Mouse (Mus musculus): ENCODE data around the gene Magi1.

Magi1 gene

DNA sequence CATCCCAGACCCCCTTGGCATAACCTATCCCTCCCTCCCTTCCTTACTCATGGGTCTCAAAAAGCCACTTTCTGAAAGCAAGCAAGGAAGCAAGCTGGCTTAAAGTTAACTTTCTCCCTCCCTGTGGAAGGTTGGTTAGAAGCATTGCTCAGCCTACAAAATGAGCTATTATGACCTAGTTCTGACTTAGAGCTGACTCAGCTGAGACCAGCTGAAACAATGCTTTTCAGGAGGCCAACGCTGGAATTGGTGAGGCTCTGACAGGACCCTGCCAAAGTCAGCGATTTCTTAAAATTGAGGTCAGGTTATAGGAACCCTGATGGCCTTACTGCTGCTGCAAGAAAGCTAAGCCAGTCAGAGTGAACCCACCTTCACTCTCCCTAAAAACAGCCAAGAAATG is 386.2 kb downstream of the Magi1 start:
- DNase-seq (ENCODE audit: low read depth, low spot score) = no peak

DNA sequence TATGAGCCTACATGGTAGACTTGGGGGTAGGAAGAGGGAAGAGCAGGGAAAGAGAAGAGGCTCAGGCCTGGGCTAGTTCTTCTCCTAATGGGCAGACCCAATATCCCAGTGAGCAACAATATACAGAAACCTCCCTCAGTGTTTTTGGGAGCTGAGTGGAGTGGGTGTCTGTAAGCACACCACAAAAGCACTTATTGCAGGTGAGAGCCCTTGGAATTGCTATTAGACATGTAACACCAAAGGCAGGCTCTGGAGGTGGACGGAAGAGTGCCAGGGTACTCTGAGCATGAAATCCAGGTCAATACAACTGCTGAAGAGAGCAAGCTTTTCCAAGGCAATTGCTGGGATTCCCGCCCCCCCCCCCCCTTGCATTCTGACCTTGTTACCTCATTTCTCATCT is 388.0 kb downstream of the Magi1 start:
- no peak for DNase-seq (ENCODE audit: low read depth, low spot score)

DNA sequence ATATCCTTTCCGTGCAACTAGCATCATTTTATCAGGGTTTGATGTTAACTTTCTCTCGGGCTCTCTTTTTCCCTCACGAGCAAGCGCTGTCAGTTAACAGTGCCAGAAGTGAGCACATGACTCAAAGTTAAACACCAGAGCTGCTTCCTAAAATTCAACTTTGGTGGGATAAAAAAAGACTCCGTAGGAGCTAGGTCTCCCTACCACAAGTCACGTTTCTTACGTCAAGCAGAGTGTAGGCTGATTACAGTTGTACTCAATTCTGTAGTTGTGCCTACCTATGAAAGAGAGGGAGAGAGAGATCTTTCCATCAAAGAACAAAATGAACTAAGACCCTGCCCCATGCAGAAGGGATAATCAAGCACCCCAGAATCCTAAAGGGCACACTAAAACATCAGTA is 389.8 kb downstream of the Magi1 start:
- DNase-seq (ENCODE audit: low read depth, low spot score) = no peak

DNA sequence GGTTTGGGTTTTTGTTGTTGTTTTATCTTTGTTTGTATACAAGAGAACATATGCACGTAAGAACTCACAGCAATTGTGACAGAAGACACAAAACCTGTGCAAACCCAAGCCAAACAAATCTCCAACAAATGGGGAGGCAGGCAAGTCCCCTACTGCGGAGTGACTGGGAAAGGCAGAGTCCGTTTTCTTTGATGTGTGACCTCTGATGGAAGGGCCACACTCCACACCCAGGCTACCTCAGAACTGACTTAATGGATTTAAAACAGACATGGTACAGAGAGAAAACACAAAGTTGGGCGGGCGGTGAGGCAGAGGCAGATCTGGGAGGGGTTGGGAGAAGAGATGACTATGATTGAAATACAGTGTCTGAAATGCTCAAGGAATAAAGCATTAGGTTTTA is 390.8 kb downstream of the Magi1 start:
- no peak for DNase-seq (ENCODE audit: low read depth, low spot score)

DNA sequence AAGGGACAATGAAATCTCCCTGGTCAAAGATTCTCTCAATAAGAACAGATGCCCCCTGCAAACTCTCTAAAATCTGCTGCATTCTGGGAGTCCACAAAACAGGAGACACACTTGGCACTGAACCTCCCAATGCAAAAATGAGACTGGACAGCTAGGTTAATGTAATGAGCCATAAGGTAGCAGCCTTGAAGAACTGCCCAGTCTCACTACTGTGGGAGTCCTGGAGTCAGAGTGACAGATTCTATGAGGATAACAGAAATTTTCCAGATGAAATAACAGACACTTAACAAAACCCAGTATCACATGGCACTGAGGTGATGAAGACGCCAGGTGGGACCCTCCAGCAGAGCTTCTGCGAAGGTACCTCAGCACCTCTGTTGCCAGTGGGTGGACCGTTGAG is 393.7 kb downstream of the Magi1 start:
- no peak for DNase-seq (ENCODE audit: low read depth, low spot score)

DNA sequence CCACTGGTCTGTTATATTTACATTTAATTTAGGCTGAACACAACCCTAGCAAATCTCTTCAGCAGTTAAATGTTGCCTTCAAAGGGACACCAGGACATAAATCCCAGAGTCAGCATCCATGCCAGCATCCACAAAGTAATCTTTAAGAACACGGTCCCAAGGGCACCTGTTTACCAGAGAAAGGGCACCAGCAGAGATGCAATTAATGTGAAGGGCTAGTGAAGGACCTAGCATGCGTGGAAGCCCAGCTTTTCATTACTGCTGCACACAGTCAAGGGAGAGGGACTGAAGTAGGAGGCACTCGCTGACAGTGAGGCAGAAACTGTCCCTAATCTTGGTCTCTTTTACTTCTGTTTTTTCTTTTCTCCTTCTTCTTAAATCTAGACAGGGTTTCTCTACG is 406.4 kb downstream of the Magi1 start:
- no peak for DNase-seq (ENCODE audit: low read depth, low spot score)

DNA sequence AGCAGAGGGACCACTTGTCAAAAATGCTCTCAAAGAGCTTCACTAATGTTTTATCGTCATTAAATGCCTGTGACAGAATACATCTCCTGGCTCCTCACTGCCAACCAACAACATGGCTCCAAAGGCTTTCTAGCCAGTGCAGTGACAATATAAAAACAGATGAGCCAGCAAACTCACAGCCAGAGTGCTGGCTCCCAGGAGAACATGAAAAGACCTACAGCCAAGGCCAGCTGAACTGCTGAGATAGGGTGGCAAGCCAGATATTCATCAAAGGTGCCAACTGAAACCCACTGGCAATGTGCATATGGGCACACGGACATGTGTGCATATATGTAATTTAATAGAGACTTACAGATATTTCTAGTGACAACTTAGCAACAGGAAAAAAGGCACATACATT is 408.8 kb downstream of the Magi1 start:
- DNase-seq (ENCODE audit: low read depth, low spot score) = no peak

DNA sequence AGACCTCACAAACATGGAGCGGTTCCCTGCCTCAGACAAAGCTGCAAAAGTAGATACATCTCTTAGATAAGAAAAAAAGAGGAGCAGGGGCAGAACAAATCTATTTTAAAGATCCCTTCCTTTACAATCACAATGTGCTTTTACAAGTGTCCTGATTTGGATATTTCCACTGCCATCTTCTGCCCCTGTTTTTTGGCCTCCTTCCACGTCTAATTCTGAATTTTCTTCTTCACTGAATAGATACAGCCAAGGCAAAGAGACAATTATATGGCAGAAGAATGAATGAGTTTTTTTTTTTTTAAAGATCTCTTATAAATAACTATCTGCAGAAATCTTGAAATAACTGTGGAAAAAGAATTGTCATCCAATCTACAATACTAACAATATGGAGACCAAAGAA is 409.3 kb downstream of the Magi1 start:
- DNase-seq (ENCODE audit: low read depth, low spot score) = no peak

DNA sequence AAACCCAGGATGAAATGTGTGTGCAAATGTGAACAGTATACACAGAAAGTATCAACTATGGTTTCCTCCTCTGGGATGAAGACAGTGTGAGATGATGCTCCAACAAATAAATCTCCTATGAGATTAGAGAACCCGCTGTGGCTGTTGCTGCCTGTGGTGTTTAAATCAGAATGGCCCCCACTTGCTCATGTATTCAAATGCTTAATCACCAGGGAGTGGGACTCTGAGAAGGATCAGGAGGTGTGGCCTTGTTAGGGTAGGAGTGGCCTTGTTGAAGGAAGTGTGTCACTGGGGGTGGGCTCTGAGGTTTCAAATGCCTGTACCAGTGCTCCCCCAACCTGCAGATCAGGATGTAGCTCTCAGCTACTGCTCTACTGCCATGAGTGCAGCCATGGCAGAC is 410.2 kb downstream of the Magi1 start:
- no peak for DNase-seq (ENCODE audit: low read depth, low spot score)

DNA sequence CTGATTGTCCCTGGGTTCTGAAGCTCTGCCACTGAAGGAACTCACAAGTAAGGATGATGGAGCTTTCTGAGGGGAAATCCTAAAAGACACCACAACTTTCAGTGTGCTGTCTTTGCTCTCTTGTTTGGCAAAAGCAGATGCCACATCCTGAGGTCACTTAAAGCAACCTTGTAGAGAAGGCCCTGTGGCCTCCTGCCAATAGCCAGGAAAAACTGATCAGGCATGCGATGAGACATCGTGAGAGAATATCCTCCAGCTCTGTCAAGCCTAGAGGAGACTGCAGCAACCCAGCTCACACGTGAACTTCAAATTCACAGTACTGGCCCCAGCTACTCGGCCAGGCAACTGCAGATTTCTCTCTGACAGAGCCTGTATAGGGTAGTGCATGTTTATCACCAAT is 412.2 kb downstream of the Magi1 start:
- no peak for DNase-seq (ENCODE audit: low read depth, low spot score)

DNA sequence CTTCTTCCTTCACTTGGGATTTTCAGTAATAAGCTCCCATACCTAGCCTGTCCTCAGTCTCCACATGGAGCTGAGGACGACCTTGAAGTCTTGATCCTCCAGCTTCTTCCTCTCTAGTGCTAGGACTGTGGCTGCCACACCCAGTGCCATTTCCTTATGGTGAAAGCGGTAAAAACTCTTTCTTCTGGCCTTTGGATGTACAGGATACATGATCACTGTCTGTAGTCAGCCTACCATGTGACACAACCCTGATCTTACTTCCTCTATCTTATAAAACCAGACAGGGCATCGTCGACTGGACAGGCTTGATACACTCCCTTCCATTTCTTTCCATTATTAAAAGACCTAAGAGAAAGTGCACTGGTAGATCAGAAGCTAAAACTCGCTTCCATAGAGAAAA is 413.7 kb downstream of the Magi1 start:
- DNase-seq (ENCODE audit: low read depth, low spot score) = no peak

DNA sequence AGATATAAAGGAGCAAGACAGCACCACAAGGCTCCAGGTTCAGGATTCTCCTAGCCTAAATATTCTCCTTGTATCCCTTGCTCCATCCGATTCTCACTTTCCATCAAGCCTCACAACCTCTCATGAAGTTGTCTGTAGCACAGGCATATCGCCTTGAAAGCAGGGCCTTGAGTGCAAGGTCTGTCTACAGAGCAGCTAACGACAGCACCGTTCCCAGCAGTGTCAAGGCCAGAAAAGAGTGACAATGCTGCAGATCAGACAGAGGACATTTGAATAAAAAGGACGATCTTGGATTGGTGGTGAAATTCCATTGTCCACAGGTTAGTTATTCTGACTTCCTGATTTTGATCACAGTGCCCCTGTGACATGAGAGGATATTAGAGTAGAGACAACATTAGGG is 421.5 kb downstream of the Magi1 start:
- no peak for DNase-seq (ENCODE audit: low read depth, low spot score)

DNA sequence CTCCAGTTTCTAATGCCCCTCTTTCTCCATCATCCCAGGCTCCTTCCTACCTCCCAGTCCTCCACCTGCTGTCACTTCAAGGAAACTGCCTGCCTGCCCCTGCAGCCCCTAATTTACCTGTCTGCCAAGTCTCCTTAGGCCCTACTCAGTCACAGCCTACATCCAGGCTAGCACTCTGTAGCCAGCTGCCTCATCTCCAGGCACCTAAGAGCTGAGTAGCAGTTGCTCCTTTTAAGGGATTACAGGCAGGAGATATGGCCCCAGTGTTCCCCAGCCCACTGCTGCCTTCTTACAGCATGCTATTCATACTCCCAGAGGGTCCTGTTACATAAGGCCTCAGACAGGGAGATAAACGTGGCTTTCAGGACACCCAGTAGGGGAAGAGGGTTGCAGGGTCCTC is 426.9 kb downstream of the Magi1 start:
- DNase-seq (ENCODE audit: low read depth, low spot score) = no peak

DNA sequence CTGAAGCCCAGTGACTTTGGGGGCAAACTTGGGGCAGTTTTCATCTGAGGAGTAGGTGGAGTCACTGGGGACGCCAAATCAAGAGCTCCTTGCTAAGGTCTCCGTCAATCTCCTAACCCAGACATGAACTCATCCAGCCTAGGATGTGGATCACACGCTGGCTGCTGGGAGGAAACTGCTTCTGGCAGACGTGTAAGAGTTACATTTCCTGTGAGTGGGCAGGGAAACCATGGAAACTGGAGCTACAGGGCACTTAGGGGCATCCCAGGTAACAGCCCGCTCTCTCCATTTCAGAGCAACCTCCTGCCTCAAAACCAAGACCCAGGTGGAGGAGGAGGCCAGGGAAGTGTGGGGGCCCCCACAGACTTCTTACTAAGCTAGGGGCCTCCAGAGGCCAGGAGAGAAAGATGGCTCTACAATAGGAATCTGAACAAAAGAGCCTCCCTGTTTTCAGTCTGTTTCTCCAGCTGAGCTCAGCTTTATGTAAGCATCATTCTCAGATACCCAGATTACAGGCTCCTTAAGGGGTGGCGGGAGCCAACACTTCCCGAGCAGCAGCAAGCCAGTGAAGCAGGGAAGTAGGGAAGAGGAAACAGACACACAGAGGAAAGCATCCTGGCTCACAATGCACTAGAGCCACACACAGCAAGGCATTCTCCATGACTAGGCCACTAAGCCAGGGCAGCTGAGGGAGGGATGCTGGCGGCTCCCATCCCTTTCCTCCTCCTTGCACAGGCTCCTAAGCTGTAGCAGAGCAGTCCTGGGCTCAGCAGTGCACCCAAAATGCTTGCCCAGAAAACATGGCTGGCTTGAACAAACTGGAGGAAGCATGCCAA is 427.7 kb downstream of the Magi1 start:
- no peak for DNase-seq (ENCODE audit: low read depth, low spot score)

DNA sequence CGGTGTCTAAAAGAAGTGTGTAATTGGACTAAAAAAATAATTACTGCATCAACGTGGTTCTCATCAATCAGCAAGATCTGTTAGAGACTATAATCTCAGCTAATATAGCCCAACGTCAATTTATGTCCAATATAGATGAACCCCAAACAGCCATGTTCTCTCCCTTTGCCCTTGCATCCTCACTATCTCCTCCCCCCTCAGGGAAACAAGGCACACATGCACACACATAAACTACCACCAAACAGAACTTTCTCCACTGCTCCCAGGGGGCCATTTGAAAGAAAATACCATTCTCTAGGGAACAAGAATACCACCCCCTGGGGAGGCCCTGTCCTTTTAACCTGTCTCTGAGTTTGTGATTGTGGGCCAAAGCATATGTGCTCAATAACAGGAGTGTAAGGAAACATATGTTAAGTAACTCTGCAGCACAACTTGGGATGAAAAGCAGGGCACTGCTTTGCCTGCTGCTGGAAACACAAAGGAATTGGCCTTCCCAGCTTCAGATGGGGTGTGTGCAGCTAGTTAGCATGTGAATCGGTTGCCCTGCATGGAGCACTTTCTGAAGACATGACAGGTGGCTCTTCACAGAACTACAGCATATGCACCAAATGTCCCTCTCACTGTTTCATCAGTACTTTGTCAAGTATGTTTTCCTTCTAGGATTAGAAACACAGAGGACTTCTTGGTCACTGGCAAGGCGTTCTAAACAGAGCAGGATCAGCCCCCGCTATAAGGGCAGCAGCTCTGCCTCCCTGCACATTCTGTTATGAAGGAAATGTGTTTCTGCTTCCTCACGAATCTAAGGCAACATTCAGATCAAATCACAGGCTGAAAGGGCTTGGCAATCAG is 434.6 kb downstream of the Magi1 start:
- no peak for DNase-seq (ENCODE audit: low read depth, low spot score)

DNA sequence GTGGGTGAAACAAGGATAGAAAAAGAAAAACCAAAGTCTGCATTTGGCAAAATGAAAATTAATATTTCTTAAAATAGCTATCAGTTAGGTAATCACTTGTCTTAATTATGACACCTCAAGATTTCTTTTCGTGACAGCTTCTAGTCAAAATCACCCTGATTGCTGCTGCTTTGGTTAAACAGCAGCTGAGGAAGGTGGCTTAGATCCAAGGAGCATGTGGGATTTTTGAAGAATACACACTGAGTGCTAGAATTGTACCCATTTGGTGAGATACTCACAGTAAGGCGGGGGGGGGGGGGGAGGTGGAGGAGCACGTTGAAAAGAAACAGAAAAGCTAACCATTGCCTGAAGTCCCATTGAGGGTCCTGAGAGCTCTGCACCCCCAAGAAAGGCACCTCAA is 438.2 kb downstream of the Magi1 start:
- DNase-seq (ENCODE audit: low read depth, low spot score) = no peak

DNA sequence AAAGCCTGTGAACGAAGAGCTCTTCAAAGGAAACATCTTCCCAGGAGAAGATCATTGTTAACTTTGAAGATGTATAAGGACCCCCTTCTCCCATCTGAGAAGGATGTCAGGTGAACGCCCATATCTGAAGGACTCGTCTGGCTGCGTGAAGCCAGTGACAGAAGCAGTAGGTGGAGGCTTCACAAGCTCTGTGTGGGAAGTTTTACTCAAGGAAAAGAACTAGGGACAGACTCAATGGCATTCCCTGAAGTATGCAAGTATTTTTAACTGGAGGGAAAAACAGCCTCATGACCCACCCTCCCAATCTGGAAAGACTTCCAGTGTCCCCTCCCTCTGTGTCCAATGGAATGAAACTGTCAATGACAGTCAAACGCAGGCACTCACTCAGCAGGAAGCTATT is 438.6 kb downstream of the Magi1 start:
- DNase-seq (ENCODE audit: low read depth, low spot score) = no peak

DNA sequence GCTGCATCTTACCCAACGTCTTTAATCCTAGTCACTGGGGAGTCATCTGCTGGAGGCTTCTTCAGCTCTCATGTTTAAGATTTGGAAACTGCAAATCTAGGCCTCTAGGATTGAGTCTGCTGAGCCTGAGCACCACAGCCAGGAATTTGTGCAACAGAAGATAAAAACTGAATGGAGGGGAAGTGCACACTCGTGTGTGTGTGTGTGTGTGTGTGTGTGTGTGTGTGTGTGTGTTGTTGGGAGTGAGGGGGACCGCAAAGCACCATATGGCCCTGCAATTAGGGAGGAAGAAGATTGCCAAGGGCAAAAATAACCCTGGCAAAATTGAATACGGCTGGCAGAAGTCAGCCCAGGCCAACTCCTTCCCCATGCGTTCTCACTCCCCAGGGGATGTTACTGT is 439.1 kb downstream of the Magi1 start:
- no peak for DNase-seq (ENCODE audit: low read depth, low spot score)

DNA sequence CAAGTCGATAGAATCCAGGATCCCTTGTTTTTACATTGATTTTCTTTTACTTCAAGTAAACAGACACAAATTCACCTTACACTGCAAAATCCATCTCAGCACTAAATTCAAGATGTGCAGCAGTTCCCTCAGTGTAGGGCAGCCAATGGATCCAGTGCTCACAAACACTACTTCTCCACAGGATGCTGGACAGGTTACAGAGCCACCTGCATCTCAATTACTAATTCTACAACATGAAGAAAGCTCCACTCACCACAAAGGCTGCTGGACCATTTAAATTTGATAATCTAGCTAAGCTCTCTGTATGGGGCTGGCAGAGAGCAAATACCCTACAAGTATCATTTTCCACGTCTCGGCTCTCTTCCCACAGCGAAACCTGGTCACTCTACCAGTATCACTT is 445.3 kb downstream of the Magi1 start:
- no peak for DNase-seq (ENCODE audit: low read depth, low spot score)

DNA sequence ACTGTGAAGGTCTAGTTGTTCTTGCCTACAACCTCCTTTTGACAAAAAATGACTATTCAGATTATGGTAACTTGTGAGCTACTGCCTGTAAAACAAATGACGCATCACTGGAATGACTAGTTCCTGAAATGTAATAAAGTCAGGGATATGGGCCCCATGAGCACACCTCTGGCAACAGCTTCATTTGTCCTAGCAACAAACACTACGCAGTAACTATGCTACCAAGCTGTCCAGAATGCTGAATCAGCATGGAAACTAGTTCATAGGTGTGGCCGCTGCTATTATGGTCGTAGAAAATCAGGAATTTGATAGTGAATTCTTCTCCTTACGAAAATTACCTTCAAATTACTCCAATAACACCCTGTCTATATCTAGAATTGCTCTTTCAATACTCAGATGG is 447.1 kb downstream of the Magi1 start:
- no peak for DNase-seq (ENCODE audit: low read depth, low spot score)

DNA sequence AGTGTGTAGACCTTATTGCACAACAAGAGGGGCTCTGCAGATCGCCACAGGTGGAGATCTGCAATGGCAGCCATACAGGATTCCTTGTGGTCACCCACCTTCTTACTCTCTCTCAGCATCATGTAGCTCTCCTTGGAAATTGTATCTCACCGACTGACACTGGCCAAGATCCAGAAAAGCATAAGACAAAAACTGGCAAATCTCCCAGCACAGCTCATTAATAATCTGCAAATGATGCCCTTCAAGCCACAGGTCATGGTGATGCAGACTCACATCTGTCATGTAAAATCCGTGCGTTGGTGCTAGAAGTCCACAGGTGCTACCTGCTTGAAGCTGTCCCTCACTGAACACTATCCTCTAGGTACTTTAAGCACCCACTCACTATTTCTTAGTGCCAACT is 448.5 kb downstream of the Magi1 start:
- no peak for DNase-seq (ENCODE audit: low read depth, low spot score)

DNA sequence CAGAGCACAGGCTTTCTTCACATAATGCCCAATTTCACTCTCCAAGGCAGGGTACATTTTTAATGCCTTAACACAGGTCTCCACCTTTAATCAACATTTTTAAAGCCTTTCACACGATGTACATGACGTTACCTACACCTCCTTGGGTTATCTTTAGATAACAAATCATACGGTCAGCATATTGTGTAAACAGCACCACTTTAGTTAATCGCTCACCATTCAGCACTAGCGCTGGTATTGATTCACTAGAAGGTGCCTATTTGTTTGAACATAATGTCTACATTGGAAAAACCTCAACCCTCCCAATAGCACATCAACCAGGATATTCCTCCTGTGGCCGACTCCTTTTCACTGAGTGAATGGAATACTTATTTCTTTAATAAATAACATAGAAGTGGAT is 455.5 kb downstream of the Magi1 start:
- no peak for DNase-seq (ENCODE audit: low read depth, low spot score)

DNA sequence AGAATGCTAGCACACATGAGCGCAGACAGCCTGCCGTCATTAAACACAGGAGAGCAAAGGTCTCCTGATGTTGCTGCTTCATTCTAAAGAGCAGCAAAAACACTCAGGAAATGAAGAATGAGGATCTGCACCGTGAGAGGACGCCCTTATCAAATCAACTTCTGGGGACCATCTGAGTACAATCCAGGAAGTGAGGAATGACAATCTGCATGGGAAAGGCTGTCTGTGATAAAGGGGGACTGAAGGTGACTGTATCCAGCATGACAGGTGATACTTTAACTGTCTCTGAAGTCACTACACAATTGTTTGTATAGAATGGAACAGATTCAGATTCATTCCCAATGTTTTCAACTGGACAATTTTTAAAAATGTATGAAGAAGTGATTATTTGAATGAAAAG is 456.8 kb downstream of the Magi1 start:
- DNase-seq (ENCODE audit: low read depth, low spot score) = no peak
